Mouse (Mus musculus): ENCODE data around the gene Xxylt1. TPM values are rescaled to one million over a fixed set of nuclear protein-coding genes. Genes with fewer than 3 reads are reported as not detected.

The Xxylt1 gene
- polyA plus RNA-seq, 1 experiment from 2014 or later, result 8.0 TPM

DNA sequence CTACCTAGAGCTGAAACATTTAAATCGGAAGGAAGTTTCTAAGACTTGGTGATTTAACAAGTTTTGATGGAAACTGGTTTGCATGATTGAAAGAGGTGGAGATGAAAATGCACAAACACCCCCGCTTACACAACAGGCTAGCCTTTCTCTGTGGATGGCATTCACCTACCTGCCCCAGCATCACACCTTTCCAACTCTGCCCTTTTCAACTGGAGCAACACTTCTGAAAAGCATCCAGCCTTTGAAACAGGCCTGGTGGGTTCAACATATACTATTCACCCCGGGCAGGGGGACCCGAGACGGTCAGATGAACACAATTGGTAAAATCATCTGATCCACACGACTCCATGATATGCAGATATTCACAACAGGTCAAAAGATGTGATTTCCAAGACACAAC is 659 bp upstream of the Xxylt1 start:
- Histone ChIP-seq H3K4me2 (ENCODE audit: low read depth, low read length) (peak overlapping the region; percentile 100), H3K9ac (ENCODE audit: low read length) (no peak overlapping the region), H3K27ac (ENCODE audit: low read length) (no peak overlapping the region), H3K36me3 (ENCODE audit: control insufficient read depth, insufficient read depth) (no peaks in the 10 kb centered on the region), H3K9me3 (replicated peaks; ENCODE audit: control insufficient read depth, low read length) (no peaks in the 10 kb centered on the region), H3K4me3 (ENCODE audit: low read length) (no peak overlapping the region), H3K27me3 (ENCODE audit: control insufficient read depth, insufficient read depth, low read length) (no peaks in the 10 kb centered on the region), H3K4me1 (ENCODE audit: control insufficient read depth, insufficient read depth, low read length) (peaks cover 12% of the 10 kb centered on the region)
- 64% methylated on average over 6 of the region's 6 CpGs for WGBS
- no peak for ATAC-seq (replicated peaks; ENCODE audit: extremely low read depth, insufficient read depth, low FRiP score)

GRCm38 (mm10) chr16:31080573-31081051 is 620 bp downstream of the Xxylt1 start:
- Histone ChIP-seq H3K4me1 (ENCODE audit: control insufficient read depth, insufficient read depth, low read length) (peaks cover 12% of the 10 kb centered on the region), H3K9me3 (replicated peaks; ENCODE audit: control insufficient read depth, low read length) (no peaks in the 10 kb centered on the region), H3K27ac (ENCODE audit: low read length) (peak overlapping the region; percentile 80), H3K9ac (ENCODE audit: low read length) (peak overlapping the region; percentile 84), H3K4me3 (ENCODE audit: low read length) (peak overlapping the region; percentile 85), H3K36me3 (ENCODE audit: control insufficient read depth, insufficient read depth) (no peaks in the 10 kb centered on the region), H3K27me3 (ENCODE audit: control insufficient read depth, insufficient read depth, low read length) (no peaks in the 10 kb centered on the region), H3K4me2 (ENCODE audit: low read depth, low read length) (peak overlapping the region; percentile 100)
- WGBS, result under 1% methylated on average over 36 of the region's 36 CpGs
- ATAC-seq (replicated peaks; ENCODE audit: extremely low read depth, insufficient read depth, low FRiP score), result peak; percentile 62

DNA sequence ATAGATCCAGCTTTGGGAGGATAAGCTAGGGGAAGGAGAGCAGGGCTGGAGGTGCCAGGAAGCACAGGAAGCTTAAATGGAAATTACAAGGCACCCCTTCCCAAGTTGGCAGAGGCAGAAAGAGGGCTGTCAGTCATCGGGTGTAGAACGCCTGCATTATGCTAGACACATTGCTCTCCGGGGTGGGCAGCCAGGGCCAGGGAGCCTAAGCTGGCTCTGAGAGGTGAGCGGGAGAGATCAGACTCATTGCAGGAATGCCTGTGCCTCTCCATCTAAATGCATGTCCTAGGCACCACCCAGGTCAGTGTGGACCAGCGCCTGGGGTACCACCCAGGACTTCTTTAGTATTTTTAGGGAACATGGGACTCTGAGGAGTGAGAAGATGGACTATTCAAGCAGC is 3.8 kb downstream of the Xxylt1 start:
- H3K27ac ChIP-seq (ENCODE audit: low read length), result no peak overlapping the region
- H3K9ac ChIP-seq (ENCODE audit: low read length), result no peak overlapping the region
- no peaks in the 10 kb centered on the region for H3K27me3 ChIP-seq (ENCODE audit: control insufficient read depth, insufficient read depth, low read length)
- no peak for ATAC-seq (replicated peaks; ENCODE audit: extremely low read depth, insufficient read depth, low FRiP score)
- H3K4me1 ChIP-seq (ENCODE audit: control insufficient read depth, insufficient read depth, low read length), result peaks cover 12% of the 10 kb centered on the region
- WGBS, result 84% methylated on average over 5 of the region's 5 CpGs
- no peaks in the 10 kb centered on the region for H3K9me3 ChIP-seq (replicated peaks; ENCODE audit: control insufficient read depth, low read length)
- H3K4me2 ChIP-seq (ENCODE audit: low read depth, low read length), result no peak overlapping the region
- no peak overlapping the region for H3K4me3 ChIP-seq (ENCODE audit: low read length)
- H3K36me3 ChIP-seq (ENCODE audit: control insufficient read depth, insufficient read depth), result no peaks in the 10 kb centered on the region

DNA sequence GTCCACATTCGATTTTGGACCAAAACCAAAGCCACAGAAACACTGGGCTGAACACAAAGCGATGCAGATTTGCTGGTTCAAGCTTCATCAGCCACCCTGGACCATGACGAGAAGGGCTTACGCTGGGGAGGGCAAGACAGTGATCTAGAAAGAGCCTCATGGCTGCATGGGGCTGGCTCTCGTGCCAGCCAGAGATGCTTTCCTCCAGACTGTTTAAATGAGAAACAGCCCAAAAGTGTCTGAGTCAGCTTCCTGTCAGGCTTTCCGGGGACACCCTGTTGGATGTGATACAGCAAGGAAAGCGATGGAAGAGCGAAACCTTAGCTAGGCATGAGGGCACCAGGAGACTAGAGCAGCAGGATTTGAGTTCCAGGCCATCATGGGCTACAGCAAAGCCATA is 4.8 kb downstream of the Xxylt1 start:
- 71% methylated on average over 8 of the region's 8 CpGs for WGBS
- Histone ChIP-seq H3K4me1 (ENCODE audit: control insufficient read depth, insufficient read depth, low read length) (peaks cover 8% of the 10 kb centered on the region), H3K9ac (ENCODE audit: low read length) (no peak overlapping the region)

GRCm38 (mm10) chr16:31074324-31074908 is 6.8 kb downstream of the Xxylt1 start:
- Histone ChIP-seq H3K27me3 (ENCODE audit: control insufficient read depth, insufficient read depth, low read length) (no peaks in the 10 kb centered on the region), H3K9me3 (replicated peaks; ENCODE audit: control insufficient read depth, low read length) (no peaks in the 10 kb centered on the region), H3K4me2 (ENCODE audit: low read depth, low read length) (no peak overlapping the region), H3K4me3 (ENCODE audit: low read length) (no peak overlapping the region), H3K27ac (ENCODE audit: low read length) (no peak overlapping the region), H3K4me1 (ENCODE audit: control insufficient read depth, insufficient read depth, low read length) (peaks cover 4% of the 10 kb centered on the region), H3K9ac (ENCODE audit: low read length) (no peak overlapping the region), H3K36me3 (ENCODE audit: control insufficient read depth, insufficient read depth) (no peaks in the 10 kb centered on the region)
- 70% methylated on average over 3 of the region's 3 CpGs for WGBS
- ATAC-seq (replicated peaks; ENCODE audit: extremely low read depth, insufficient read depth, low FRiP score), result no peak

More for the DNA sequence above, 4.8 kb downstream of the Xxylt1 start:
- ATAC-seq (replicated peaks; ENCODE audit: extremely low read depth, insufficient read depth, low FRiP score), result no peak
- no peak overlapping the region for H3K4me2 ChIP-seq (ENCODE audit: low read depth, low read length)
- H3K9me3 ChIP-seq (replicated peaks; ENCODE audit: control insufficient read depth, low read length), result no peaks in the 10 kb centered on the region
- H3K36me3 ChIP-seq (ENCODE audit: control insufficient read depth, insufficient read depth), result no peaks in the 10 kb centered on the region
- H3K27me3 ChIP-seq (ENCODE audit: control insufficient read depth, insufficient read depth, low read length), result no peaks in the 10 kb centered on the region
- H3K4me3 ChIP-seq (ENCODE audit: low read length), result no peak overlapping the region
- H3K27ac ChIP-seq (ENCODE audit: low read length), result no peak overlapping the region

DNA sequence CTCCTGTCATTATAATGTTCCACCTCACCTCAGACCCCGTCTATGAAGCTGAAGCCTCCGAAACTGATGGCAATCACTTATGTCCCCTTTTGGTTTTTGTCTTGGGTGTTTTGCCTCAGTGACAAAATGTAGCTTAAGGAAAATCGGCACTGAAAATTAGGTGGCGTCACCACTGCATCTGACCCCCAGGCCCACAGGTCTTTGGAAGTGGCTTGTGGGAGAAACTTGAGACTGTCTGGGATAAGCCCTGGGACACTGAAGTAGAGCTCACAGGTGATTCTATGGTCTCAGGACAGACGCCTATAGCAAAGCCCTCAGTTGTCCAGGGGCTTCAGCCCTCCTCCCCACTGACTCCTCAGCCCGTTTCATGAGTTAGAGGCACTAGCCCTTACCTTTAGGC is 9.5 kb downstream of the Xxylt1 start:
- Histone ChIP-seq H3K36me3 (ENCODE audit: control insufficient read depth, insufficient read depth) (no peaks in the 10 kb centered on the region), H3K27me3 (ENCODE audit: control insufficient read depth, insufficient read depth, low read length) (no peaks in the 10 kb centered on the region), H3K27ac (ENCODE audit: low read length) (no peak overlapping the region), H3K4me1 (ENCODE audit: control insufficient read depth, insufficient read depth, low read length) (peaks cover 6% of the 10 kb centered on the region), H3K4me2 (ENCODE audit: low read depth, low read length) (no peak overlapping the region), H3K9ac (ENCODE audit: low read length) (no peak overlapping the region), H3K4me3 (ENCODE audit: low read length) (no peak overlapping the region), H3K9me3 (replicated peaks; ENCODE audit: control insufficient read depth, low read length) (no peaks in the 10 kb centered on the region)
- WGBS, result 86% methylated on average over 6 of the region's 6 CpGs
- ATAC-seq (replicated peaks; ENCODE audit: extremely low read depth, insufficient read depth, low FRiP score), result no peak

DNA sequence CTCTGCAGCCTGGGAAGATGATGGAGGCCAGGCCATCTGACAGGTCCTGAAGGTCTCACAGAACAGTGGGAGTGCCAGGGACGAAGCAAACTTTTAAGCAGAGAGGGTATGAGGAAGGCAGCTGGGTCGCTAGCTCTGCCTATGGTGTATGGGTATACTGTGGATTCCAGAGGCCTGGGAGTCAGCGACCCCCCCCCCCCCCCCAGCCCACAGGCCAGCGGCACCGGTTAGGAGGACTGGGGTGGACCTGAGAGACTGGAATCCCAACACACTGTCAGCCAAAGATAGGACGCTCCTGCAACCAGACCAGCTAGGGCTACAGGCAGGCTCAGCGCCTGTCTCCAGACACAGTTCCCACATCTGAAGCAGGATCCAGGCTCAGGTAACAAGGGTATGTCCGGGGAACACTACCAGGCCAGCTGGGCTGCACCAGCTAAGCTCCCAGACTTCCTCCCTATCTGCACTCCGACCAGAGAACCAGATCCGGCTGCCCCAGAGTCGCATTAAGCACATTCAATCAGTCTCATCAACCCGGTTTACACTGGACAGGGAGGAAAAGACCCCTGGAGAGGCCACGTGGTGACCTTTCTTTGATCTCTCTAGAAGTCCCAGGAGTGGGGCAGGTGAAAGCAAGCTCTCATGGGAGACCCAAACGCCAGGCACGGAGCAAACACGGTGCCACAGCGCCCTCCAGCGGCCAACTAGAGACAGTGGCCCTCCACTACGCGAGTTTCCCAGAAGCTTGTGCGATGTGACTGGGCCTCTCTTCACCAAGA is 10.7 kb downstream of the Xxylt1 start:
- 0 out of 2 replicates have a peak overlapping the region, but pooled peaks have one; percentile 8 for H3K27ac ChIP-seq (ENCODE audit: low read length)
- 15% methylated on average over 21 of the region's 21 CpGs for WGBS
- H3K4me3 ChIP-seq (ENCODE audit: low read length), result peak overlapping the region; percentile 28; the same call in 1 of the 2 replicates
- H3K9me3 ChIP-seq (replicated peaks; ENCODE audit: control insufficient read depth, low read length), result no peaks in the 10 kb centered on the region
- H3K27me3 ChIP-seq (ENCODE audit: control insufficient read depth, insufficient read depth, low read length), result no peaks in the 10 kb centered on the region
- H3K4me1 ChIP-seq (ENCODE audit: control insufficient read depth, insufficient read depth, low read length), result peaks cover 11% of the 10 kb centered on the region
- no peaks in the 10 kb centered on the region for H3K36me3 ChIP-seq (ENCODE audit: control insufficient read depth, insufficient read depth)
- ATAC-seq (replicated peaks; ENCODE audit: extremely low read depth, insufficient read depth, low FRiP score), result peak; percentile 64; the same call in 1 of the 2 replicates
- H3K9ac ChIP-seq (ENCODE audit: low read length), result peak overlapping the region; percentile 65
- peak overlapping the region; percentile 53 for H3K4me2 ChIP-seq (ENCODE audit: low read depth, low read length)

DNA sequence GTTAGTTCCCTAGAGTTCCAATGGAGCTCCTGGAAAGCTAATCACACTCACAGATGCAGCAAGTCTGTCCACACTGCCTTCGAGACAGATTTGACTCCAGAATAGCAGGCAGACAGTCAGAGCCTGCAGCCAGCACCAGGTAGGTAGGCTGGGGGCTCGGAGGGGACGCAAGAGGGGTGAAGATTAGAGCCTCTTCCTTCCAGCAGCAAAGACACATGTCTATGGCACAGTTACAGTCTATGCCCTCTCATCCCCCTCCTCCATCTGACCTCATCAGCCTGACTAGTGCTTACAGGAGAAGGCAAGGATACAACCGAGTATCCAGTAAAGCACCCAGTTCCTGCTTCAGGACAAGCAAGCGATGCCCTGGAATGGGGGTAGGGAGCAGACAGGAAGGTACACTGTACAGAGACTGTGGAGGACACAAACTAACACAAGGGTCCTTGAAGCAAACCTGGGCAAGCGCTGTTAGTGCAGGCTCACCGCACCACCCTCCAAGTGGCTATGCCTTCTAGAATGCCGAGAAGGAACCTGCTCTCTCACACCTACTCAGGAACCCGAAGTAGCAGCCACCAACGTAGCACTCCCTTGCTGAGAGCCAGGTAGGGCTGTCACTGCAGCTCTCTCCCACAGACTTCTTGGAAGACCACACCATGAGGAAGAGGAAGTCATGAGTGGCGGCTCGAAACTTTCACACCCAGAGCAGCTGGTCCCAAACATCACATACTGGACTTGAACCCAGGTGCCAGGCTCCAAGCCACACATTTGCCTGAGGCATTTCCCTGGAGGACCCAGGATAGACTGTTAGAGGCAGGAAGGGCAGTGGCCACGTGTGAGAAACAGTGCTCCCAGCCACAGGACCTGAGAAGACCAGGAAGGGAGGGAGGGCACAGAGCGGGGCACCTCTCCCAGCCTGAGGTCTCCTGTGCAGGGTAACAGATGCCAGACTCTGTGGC is 11.7 kb downstream of the Xxylt1 start:
- H3K27me3 ChIP-seq (ENCODE audit: control insufficient read depth, insufficient read depth, low read length), result no peaks in the 10 kb centered on the region
- no peak overlapping the region for H3K27ac ChIP-seq (ENCODE audit: low read length)
- H3K4me2 ChIP-seq (ENCODE audit: low read depth, low read length), result no peak overlapping the region
- H3K9me3 ChIP-seq (replicated peaks; ENCODE audit: control insufficient read depth, low read length), result no peaks in the 10 kb centered on the region
- WGBS, result 74% methylated on average over 14 of the region's 14 CpGs
- H3K36me3 ChIP-seq (ENCODE audit: control insufficient read depth, insufficient read depth), result no peaks in the 10 kb centered on the region
- H3K4me1 ChIP-seq (ENCODE audit: control insufficient read depth, insufficient read depth, low read length), result peaks cover 11% of the 10 kb centered on the region
- no peak overlapping the region for H3K9ac ChIP-seq (ENCODE audit: low read length)
- H3K4me3 ChIP-seq (ENCODE audit: low read length), result no peak overlapping the region
- no peak for ATAC-seq (replicated peaks; ENCODE audit: extremely low read depth, insufficient read depth, low FRiP score)
